Mouse (Mus musculus) left cerebral cortex, postnatal 4 days (tissue): Measurements from ENCODE around the gene Rpl38. TPM values are rescaled to one million over a fixed set of nuclear protein-coding genes. Genes with fewer than 3 reads are reported as not detected.

Experiments used
- DNase-seq: peaks from one replicate; pipeline ENCODE4 v3.0.0-alpha.2; 2022
- intact Hi-C: fragments of 180-260 bp; cut with DNase I; formaldehyde crosslinking; loops from one replicate; pipeline ENCODE4 v1.15.1; 2025
- total RNA-seq, 2 experiments: library from RNA; stranded (reverse); gene quantifications; 2 replicates each; pipeline ENCODE4 v1.2.3; 2021

Gene Rpl38
- total RNA-seq, 2 experiments from 2014 or later: 1,144 to 1,233 TPM

DNA sequence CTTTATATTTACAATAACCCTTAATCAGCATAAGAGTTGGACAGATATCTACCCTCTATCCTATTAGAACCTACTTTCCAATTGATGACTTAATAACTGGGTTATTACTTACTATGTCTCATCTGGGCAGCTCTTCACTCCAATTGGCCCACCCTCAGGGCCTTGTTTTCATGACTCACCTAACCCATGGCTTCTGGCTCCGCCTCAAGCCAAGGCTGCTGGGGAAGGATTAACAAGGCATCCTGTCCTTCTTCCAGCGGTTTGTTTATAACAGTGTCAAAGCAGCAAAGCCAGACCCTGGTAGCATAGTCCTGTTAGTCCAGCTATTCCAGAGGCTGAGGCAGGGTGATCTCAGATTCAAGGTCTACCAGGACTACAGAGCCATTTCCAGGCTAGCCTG lies 26.1 kb downstream of the Rpl38 start:
- intact Hi-C loops: no loop called here
- DNase-seq: no peak

DNA sequence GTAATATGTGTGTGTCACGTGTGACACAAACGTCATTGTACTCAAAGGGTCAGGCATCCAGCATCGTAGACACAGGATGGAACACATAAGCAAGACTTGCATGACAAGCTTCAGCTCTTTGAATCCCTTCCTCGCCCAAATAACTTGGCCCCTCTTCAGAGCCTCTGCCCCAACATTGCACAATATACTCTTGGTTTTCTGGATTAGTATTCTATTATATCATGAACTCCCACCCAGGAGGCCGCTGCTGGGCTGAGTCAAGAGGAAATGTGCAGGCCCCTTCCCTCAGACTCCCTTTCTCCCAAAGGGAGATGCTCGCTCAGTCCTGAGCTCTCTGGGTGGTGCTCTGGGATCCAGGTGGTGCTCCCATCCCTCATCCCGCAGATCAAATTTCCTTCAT lies 30.2 kb downstream of the Rpl38 start:
- intact Hi-C loops: no loop called here
- no peak for DNase-seq

DNA sequence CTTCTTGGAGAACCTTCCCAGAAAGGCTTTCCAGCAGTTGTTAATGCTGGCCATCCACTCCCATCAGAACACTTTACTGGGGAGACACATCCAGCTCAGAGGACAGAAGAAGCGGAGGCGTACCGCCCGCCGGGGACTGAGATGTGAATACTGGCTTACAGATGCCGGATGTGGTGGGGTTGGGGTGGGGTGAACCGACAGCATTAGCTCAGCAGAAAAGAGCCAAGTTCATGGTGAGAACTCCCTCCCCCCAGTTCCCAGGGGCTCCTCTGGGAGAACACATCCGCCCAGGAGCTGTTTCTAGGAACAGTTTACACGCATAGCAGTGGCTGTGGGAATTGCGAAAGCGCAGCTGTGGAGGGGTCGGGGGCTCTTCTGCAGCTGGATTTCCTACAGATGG lies 31.2 kb downstream of the Rpl38 start:
- no peak for DNase-seq

DNA sequence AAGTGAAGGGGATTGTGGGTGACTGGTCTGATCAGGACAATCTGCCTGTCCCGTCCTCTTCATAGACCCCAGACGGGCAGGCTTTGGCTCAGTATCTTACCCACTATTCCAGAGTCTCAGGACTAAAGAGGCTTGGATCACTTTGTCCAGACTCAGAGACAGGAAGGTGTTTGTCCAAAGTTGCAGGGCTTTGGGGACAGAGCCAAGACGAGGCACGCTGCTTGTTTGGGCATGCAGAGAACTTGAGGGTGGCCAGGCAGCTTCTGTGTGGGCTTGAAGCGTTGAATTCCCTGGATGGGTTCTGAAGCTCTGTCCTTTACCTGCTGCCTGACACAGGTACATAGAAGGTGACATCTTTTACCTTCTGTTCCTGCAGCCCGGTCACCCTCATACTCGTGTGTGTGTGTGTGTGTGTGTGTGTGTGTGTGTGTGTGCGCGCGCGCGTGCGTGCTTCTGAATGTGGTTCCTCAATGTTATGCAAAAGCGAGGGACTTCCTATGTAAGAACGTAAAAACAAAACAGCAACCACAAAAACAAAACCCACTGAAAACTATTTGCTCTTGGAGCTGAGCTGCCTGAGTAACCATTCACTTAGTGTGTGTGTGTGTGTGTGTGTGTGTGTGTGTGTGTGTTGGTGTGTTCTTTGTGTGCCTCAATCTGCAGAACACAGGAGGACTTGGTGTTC lies 34.1 kb downstream of the Rpl38 start:
- no peak for DNase-seq
- intact Hi-C loops: no loop called here

More for the DNA sequence above, 31.2 kb downstream of the Rpl38 start:
- intact Hi-C loops: no loop called here

DNA sequence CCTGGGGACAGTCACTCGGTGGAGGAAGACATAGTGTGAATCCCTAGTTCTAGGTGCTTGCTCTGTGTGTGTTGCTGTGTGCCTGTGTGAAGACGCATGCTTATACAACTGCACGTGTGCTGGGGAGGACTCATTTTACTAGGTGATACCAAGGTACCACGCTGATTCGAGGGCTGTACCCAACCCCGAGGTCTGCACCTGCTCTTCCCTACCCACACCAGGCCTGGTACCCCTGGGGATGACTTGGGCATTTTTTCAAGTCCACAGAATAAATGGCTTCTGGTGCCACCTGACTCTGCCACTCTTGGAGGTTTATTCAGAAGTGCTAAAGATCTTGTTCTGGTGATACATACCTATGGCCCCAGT lies 34.7 kb downstream of the Rpl38 start:
- DNase-seq: no peak
- intact Hi-C loops: no loop called here

DNA sequence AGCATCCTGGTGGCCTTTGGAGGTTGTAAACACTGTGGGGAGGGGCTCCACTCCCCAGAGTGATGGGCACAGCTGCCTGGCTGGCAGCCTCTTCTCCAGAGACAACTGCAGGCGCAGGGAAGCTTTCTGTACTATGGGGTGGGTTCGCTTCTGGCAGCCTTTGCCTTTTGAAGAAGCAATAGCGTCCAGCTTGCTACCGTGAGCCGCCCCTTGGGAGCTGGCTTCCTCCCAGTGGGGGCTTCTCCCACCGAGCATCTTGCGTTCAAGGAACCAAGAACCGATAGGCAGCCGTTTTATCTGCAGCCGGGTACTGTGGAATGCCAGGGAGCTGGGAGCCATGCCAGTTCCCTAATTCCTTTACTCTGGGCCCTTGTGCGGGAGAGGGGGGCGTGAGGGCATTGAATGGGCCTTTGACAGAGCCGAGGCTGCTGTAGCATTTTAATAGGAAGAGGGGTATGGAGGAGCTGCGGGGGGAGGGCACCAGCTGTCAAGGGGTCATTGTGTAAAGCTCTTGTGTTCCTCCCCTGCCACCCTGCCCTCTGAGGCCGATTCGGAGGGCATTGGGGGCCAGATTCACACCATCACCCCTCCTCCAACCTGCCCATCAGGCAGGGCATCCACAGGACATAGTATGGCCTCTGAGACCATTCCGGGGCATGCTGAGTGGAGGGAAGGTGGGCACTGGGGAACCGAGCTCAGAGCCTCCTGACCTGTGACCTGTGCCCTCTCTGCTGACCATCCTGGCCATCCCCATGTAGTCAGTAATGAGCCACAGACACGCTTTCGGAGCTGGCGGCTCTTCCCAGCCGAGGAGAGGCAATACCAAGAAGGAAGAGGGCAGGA lies 36.0 kb downstream of the Rpl38 start:
- intact Hi-C loops: no loop called here
- peak; percentile 78 for DNase-seq

DNA sequence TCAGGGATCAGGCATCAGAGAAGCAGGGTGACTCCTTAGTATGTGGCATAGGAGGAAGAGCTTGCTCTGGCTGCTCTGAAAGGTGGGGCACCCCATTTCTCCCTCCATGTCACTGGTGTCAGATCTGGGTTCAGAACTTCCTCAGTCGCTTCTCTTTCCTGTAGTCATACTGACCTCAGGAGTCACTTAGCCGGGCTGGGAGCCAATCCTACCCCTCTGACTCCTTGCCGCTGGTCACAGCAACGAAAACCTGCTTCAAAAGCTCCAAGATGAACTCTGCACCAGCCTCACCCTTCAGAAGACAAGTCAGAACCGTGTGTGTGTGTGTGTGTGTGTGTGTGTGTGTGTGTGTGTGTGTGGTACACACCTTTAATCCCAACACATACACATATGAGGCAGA lies 38.0 kb downstream of the Rpl38 start:
- no peak for DNase-seq
- intact Hi-C loops: no loop called here

DNA sequence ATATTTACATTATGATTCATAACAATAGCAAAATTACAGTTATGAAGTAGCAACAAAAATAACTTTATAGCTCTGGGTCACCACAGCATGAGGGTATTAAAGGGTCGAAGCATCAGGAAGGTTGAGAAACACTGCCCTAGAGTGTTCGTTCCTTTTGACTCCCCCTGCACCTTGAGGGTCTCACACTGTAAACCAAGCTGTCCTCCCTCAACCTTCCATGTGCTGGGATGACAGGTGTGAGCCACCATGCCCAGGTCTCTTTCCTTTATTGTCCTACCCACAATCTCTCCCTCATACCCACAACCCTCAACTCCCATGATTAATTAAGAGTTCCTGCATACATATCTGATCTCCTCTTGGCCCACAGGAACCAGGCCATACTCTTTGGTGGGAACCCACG lies 43.1 kb downstream of the Rpl38 start:
- DNase-seq: no peak
- intact Hi-C loops: no loop called here

DNA sequence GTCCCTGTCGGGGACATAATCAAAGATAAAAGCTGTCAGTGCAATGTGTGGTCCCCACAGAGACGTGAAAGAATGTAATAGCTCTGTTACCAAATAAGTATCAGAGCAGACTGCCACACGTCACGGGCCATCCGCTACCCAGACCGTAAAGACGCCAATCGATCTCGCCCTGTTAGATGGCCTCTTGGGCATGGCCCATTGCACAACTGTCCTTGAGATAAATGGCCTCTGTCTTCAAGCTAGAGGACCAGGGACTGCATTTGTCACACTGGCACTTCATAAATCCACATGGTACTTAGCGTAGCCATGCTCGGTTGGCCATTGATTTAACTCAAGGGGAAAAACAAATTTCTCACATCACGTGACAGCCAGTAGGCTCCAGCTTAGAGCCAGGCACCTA lies 43.5 kb downstream of the Rpl38 start:
- intact Hi-C loops: no loop called here
- DNase-seq: no peak

DNA sequence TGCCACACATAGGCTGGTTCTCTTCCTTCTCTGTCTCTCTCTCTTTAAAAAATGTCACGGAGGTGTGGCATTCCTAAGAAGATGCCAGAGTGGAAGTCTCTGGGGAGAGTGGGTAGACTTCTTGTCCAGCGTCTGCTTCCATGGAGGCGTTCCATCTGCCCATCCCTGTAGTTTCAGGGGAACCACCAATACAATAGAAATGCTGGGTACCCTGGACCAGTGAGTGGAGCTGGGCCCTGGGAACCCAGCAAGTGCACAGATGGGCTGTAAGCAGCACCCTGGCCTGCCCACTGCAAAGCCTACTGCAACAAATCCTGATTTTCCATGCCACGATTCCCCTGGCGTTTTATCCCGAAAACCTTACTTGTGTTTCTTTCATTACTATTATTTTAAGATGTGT lies 46.2 kb downstream of the Rpl38 start:
- intact Hi-C loops: no loop called here
- peak; percentile 30 for DNase-seq

DNA sequence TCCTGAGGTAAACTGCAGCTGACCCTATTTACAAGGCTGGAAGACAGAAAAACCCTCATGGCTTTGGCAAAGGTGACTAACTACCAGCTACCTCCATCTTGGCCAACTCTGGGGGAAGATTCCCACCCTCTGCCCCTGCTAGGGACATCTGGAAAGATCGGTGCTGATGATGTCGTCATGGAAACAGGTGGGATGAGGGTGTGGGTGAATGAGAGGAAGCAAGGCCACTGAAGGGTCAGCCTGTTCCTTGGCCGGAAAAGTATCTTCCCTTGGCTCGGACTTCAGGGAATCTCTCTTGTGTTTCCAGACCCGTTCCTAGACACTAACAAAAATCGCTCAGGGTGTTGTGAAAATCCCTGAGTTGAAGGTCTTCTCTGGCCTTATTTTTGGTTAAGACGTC lies 47.2 kb downstream of the Rpl38 start:
- intact Hi-C loops: no loop called here
- no peak for DNase-seq

DNA sequence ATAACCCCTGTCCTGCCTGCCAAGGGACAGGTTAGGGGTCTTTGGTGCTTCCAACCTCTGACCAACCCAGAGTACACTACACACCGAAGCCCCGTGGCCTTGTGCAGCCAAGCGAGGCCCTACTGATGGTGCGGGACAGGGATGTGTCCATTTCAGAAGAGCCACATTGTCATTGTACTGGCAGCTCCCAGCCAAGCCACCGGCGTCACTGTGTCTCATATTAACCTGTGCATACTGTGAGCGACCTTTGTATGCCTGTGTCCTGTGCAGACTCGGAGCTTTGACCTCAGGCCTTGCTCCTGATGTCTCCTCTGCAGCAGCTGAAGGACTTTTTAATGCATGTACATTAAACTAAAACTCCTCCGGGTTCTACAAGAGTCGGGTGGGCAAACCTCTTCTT lies 52.2 kb downstream of the Rpl38 start:
- no peak for DNase-seq
- intact Hi-C loops: no loop called here

Other genes starting within 250 kb of the Rpl38 start
- 10 to 100 TPM; 19.9 to 21.4 TPM for gene Ttyh2, start 6.9 kb downstream of the Rpl38 start, total RNA-seq
- gene Dnaic2, start 58.9 kb downstream of the Rpl38 start, total RNA-seq: 1 to 10 TPM; 1.5 to 1.8 TPM
- gene Kif19a, start 96.9 kb downstream of the Rpl38 start, total RNA-seq: 1 to 10 TPM; 2.7 to 2.9 TPM
- gene Btbd17, start 127.4 kb downstream of the Rpl38 start, total RNA-seq: 10 to 100 TPM; 12.5 to 14.7 TPM
- gene Gpr142, start 130.4 kb downstream of the Rpl38 start, total RNA-seq: not detected
- gene Gprc5c, start 182.6 kb downstream of the Rpl38 start, total RNA-seq: 1 to 10 TPM; 4.9 to 5.6 TPM
- under 1 TPM; 0.44 to 0.54 TPM for gene Cd300a, start 221.5 kb downstream of the Rpl38 start, total RNA-seq